ENCODE assay signal across 27 mouse cellular contexts in genomic region chrX:162407291-162407690, GRCm38 (mm10).
A peak's percentile ranks its signal among the peaks of the same experiment; 100 is the strongest.
DNase-seq lines count a peak whose midpoint lies in the region; ATAC-seq lines count a peak whose summit lies in the region.
"Had no signal": no experiment of that assay in that cellular context is flagged by ENCODE, and none has a peak within 500 bp of the region (broad histone marks: within the 10 kb centered on the region; RNA-seq: fewer than 3 reads in every experiment).

No protein-coding gene starts in this region.

- no peak overlapping the region for H3K27ac ChIP-seq in forebrain, embryonic 13.5 days
- H3K27ac ChIP-seq in forebrain, embryonic 15.5 days (replicated peaks): no peak overlapping the region
- no peak overlapping the region for H3K27ac ChIP-seq in hindbrain, embryonic 11.5 days (ENCODE audit: low read depth, low read length)
- no peak overlapping the region for H3K27ac ChIP-seq in hindbrain, embryonic 10.5 days
- H3K27ac ChIP-seq in neural tube, embryonic 12.5 days: no peak overlapping the region
- H3K27ac ChIP-seq in neural tube, embryonic 15.5 days (replicated peaks): no peak overlapping the region
- H3K27ac ChIP-seq: embryonic facial prominence, embryonic 10.5 days; embryonic facial prominence, embryonic 13.5 days; gastrocnemius, adult 2 months; heart, adult 2 months; heart, embryonic 10.5 days; heart, embryonic 13.5 days; intestine, embryonic 15.5 days had no signal

- no peak overlapping the region for H3K9ac ChIP-seq in forebrain, embryonic 13.5 days
- H3K9ac ChIP-seq in forebrain, embryonic 15.5 days (replicated peaks): no peak overlapping the region
- H3K9ac ChIP-seq in hindbrain, embryonic 11.5 days (ENCODE audit: low read depth, low read length): no peak overlapping the region
- H3K9ac ChIP-seq in neural tube, embryonic 12.5 days: no peak overlapping the region
- H3K9ac ChIP-seq in neural tube, embryonic 15.5 days (replicated peaks): no peak overlapping the region
- H3K9ac ChIP-seq: embryonic facial prominence, embryonic 13.5 days; heart, embryonic 13.5 days; intestine, embryonic 15.5 days had no signal

- no peaks in the 10 kb centered on the region for H3K36me3 ChIP-seq in forebrain, embryonic 13.5 days (ENCODE audit: poor library complexity, severe bottlenecking)
- H3K36me3 ChIP-seq in forebrain, embryonic 15.5 days: no peaks in the 10 kb centered on the region
- H3K36me3 ChIP-seq in hindbrain, embryonic 11.5 days (ENCODE audit: control insufficient read depth, insufficient read depth, low read length): no peaks in the 10 kb centered on the region
- no peaks in the 10 kb centered on the region for H3K36me3 ChIP-seq in hindbrain, embryonic 10.5 days
- no peaks in the 10 kb centered on the region for H3K36me3 ChIP-seq in neural tube, embryonic 12.5 days
- no peaks in the 10 kb centered on the region for H3K36me3 ChIP-seq in neural tube, embryonic 15.5 days
- H3K36me3 ChIP-seq: embryonic facial prominence, embryonic 10.5 days; embryonic facial prominence, embryonic 13.5 days; heart, embryonic 10.5 days; heart, embryonic 13.5 days; intestine, embryonic 15.5 days had no signal

- H3K4me1 ChIP-seq in forebrain, embryonic 13.5 days: peaks cover 4% of the 10 kb centered on the region; the same call in 1 of the 2 replicates
- no peaks in the 10 kb centered on the region for H3K4me1 ChIP-seq in forebrain, embryonic 15.5 days
- no peaks in the 10 kb centered on the region for H3K4me1 ChIP-seq in hindbrain, embryonic 11.5 days (replicated peaks; ENCODE audit: control insufficient read depth, insufficient read depth, low read length)
- H3K4me1 ChIP-seq in hindbrain, embryonic 10.5 days (replicated peaks): no peaks in the 10 kb centered on the region
- H3K4me1 ChIP-seq in neural tube, embryonic 12.5 days: no peaks in the 10 kb centered on the region
- no peaks in the 10 kb centered on the region for H3K4me1 ChIP-seq in neural tube, embryonic 15.5 days
- H3K4me1 ChIP-seq: embryonic facial prominence, embryonic 10.5 days; embryonic facial prominence, embryonic 13.5 days; heart, embryonic 10.5 days; heart, embryonic 13.5 days; intestine, embryonic 15.5 days had no signal

- no peak overlapping the region for H3K4me2 ChIP-seq in forebrain, embryonic 13.5 days
- no peak overlapping the region for H3K4me2 ChIP-seq in forebrain, embryonic 15.5 days (replicated peaks)
- no peak overlapping the region for H3K4me2 ChIP-seq in hindbrain, embryonic 11.5 days (replicated peaks; ENCODE audit: low read depth, low read length)
- H3K4me2 ChIP-seq in neural tube, embryonic 12.5 days (replicated peaks): no peak overlapping the region
- H3K4me2 ChIP-seq in neural tube, embryonic 15.5 days: no peak overlapping the region
- H3K4me2 ChIP-seq: embryonic facial prominence, embryonic 13.5 days; heart, embryonic 13.5 days; intestine, embryonic 15.5 days had no signal

- H3K4me3 ChIP-seq in forebrain, embryonic 13.5 days: no peak overlapping the region
- H3K4me3 ChIP-seq in forebrain, embryonic 15.5 days: no peak overlapping the region
- H3K4me3 ChIP-seq in hindbrain, embryonic 11.5 days (ENCODE audit: low read depth, low read length): no peak overlapping the region
- H3K4me3 ChIP-seq in hindbrain, embryonic 10.5 days: no peak overlapping the region
- no peak overlapping the region for H3K4me3 ChIP-seq in neural tube, embryonic 12.5 days
- H3K4me3 ChIP-seq in neural tube, embryonic 15.5 days (replicated peaks): no peak overlapping the region
- H3K4me3 ChIP-seq: embryonic facial prominence, embryonic 10.5 days; embryonic facial prominence, embryonic 13.5 days; erythroblast, embryonic 14.5 days; gastrocnemius, adult 2 months; heart, adult 2 months; heart, embryonic 10.5 days; heart, embryonic 13.5 days; intestine, embryonic 15.5 days had no signal

- no peak for DNase-seq in hindbrain, embryonic 11.5 days (ENCODE audit: low spot score)
- no peak for DNase-seq in hindbrain, embryonic 10.5 days (ENCODE audit: low spot score)
- DNase-seq: adrenal gland, adult 2 months; adrenal gland, postnatal 14 days; cerebellum, adult 11-12 months; cerebellum, adult 8-10 months; cerebellum, postnatal 10 days; cerebellum, postnatal 36 days; embryo, embryonic 11 days; gastrocnemius, adult 2 months; gastrocnemius, postnatal 14 days; heart, adult 2 months; heart, postnatal 14 days; kidney, adult 11 months; kidney, adult 8-10 months had no signal

- 0 out of 2 replicates have a peak, but pooled peaks have one; percentile 30 for ATAC-seq in forebrain, embryonic 13.5 days
- ATAC-seq in forebrain, embryonic 15.5 days (replicated peaks): no peak
- ATAC-seq in hindbrain, embryonic 11.5 days (ENCODE audit: low FRiP score): peak; percentile 66
- peak; percentile 44; the same call in 1 of the 2 replicates for ATAC-seq in neural tube, embryonic 12.5 days (ENCODE audit: low FRiP score, low read depth)
- ATAC-seq in neural tube, embryonic 15.5 days (ENCODE audit: low FRiP score): no peak
- ATAC-seq: CD4-positive, CD25-positive, alpha-beta regulatory T cell, adult 4 months; hindbrain, embryonic 16.5 days; intestine, embryonic 15.5 days had no signal

- 64% methylated on average over 4 of the region's 4 CpGs for WGBS in forebrain, embryonic 13.5 days
- 60% methylated on average over 4 of the region's 4 CpGs for WGBS in forebrain, embryonic 15.5 days
- 75% methylated on average over 4 of the region's 4 CpGs for WGBS in hindbrain, embryonic 11.5 days
- WGBS in hindbrain, embryonic 10.5 days: 82% methylated on average over 4 of the region's 4 CpGs
- 58% methylated on average over 4 of the region's 4 CpGs for WGBS in neural tube, embryonic 12.5 days
- 52% methylated on average over 4 of the region's 4 CpGs for WGBS in neural tube, embryonic 15.5 days

- H3K9me3 ChIP-seq in forebrain, embryonic 13.5 days (replicated peaks): no peaks in the 10 kb centered on the region
- no peaks in the 10 kb centered on the region for H3K9me3 ChIP-seq in forebrain, embryonic 15.5 days
- no peaks in the 10 kb centered on the region for H3K9me3 ChIP-seq in hindbrain, embryonic 11.5 days (ENCODE audit: control insufficient read depth, low read length)
- H3K9me3 ChIP-seq in hindbrain, embryonic 10.5 days: no peaks in the 10 kb centered on the region
- no peaks in the 10 kb centered on the region for H3K9me3 ChIP-seq in neural tube, embryonic 12.5 days
- H3K9me3 ChIP-seq in neural tube, embryonic 15.5 days (replicated peaks): no peaks in the 10 kb centered on the region
- H3K9me3 ChIP-seq: embryonic facial prominence, embryonic 10.5 days; embryonic facial prominence, embryonic 13.5 days; heart, embryonic 10.5 days; heart, embryonic 13.5 days; intestine, embryonic 15.5 days had no signal

- peaks cover 20% of the 10 kb centered on the region; the same call in 1 of the 2 replicates for H3K27me3 ChIP-seq in forebrain, embryonic 13.5 days
- 0 out of 2 replicates have a peak, but pooled peaks cover 2% of the 10 kb centered on the region for H3K27me3 ChIP-seq in forebrain, embryonic 15.5 days
- peaks cover 7% of the 10 kb centered on the region; the same call in 1 of the 2 replicates for H3K27me3 ChIP-seq in hindbrain, embryonic 11.5 days (ENCODE audit: control insufficient read depth, insufficient read depth, low read length)
- peaks cover 69% of the 10 kb centered on the region for H3K27me3 ChIP-seq in hindbrain, embryonic 10.5 days (ENCODE audit: insufficient read depth, poor library complexity, severe bottlenecking)
- no peaks in the 10 kb centered on the region; the same call in 1 of the 2 replicates for H3K27me3 ChIP-seq in neural tube, embryonic 12.5 days (replicated peaks)
- H3K27me3 ChIP-seq in neural tube, embryonic 15.5 days (replicated peaks): peaks cover 15% of the 10 kb centered on the region
- H3K27me3 ChIP-seq: intestine, embryonic 15.5 days had no signal

Comparison
In these comparisons a context has a peak if more than half of its experiments do, and no peak if none do; other contexts are left out.
1. ATAC-seq: peak in forebrain, embryonic 13.5 days (single experiment), hindbrain, embryonic 11.5 days (single experiment) and neural tube, embryonic 12.5 days (single experiment); none in forebrain, embryonic 15.5 days (single experiment) and neural tube, embryonic 15.5 days (single experiment).